Mouse (Mus musculus): ENCODE results near the gene Pign. TPM values are rescaled to one million over a fixed set of nuclear protein-coding genes. Genes with fewer than 3 reads are reported as not detected.
A peak's percentile ranks its signal among the peaks of the same experiment; 100 is the strongest.

The Pign gene
- total RNA-seq, 2 experiments from 2014 or later: 17.8 to 19.2 TPM

DNA sequence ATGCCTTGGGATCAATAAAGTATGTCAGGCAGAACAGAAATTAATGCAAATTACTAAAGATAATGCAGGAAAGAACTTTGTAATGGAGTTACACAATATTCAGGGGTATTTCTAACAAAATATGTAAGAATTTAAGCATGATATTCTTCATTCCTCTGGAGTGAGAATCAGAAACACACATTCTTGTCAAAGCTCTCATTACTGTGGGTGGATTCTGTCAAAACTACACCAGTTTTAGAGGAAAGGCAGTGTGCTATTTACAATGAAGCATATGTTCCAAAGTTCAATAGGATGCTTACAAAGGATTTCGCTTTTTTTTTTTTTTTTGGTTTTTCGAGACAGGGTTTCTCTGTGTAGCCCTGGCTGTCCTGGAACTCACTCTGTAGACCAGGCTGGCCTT is 82.6 kb downstream of the Pign start:
- DNase-seq (ENCODE audit: low spot score in 2 of 2): no peak
- intact Hi-C loops (cut with DNase I): no loop called here

- DNase-seq (ENCODE audit: low spot score in 2 of 2): no peak
- intact Hi-C loops (cut with DNase I): no loop called here
Observed at GRCm38 (mm10) chr1:105566051-105566450, 97.4 kb downstream of the Pign start.

DNA sequence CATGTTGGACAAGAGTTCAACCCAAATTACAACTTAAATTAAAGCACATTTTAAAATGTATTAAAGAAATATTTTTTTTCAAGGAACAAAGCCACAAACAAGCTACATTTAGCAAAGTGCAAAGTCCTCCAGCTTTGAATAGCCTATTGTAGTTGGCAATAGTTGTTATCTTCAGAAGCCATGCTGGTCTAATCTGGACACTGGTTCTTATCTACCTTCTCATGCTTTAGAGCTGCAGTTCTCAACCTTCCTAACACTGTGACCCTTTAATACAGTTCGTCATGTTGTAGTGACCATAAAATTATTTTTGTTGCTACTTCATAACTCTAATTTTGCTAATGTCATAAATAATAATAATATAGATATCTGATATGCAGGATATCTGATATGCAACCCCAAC is 99.2 kb downstream of the Pign start:
- DNase-seq (ENCODE audit: low spot score in 2 of 2): no peak
- intact Hi-C loops (cut with DNase I): no loop called here

GRCm38 (mm10) chr1:105563821-105564220 is 99.7 kb downstream of the Pign start:
- intact Hi-C loops (cut with DNase I): no loop called here

DNA sequence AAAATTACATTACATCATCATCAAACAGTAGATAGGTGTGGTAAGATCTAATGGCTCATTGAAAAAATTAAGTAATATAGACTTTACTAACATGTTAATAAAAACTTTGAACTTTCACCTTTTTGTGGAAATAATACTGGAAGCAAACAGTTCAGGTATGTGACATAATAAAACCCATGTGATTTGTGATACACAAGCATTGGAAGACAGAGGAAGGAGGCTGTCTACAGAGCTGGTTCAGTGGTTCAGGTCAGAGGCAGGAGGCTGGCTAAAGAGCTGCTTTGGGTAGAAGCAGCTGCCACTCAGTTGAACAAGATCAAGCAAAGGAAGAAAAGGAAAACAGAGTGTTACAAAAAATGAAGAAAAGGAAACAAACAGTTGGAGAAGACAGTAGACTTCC is 107.4 kb downstream of the Pign start:
- DNase-seq (ENCODE audit: low spot score in 2 of 2): no peak
- intact Hi-C loops (cut with DNase I): no loop called here

More at GRCm38 (mm10) chr1:105563821-105564220, 99.7 kb downstream of the Pign start:
- no peak for DNase-seq (ENCODE audit: low spot score in 2 of 2)

- DNase-seq (ENCODE audit: low spot score in 2 of 2): no peak
- intact Hi-C loops (cut with DNase I): no loop called here
Observed at GRCm38 (mm10) chr1:105555192-105555718, 108.2 kb downstream of the Pign start.

DNA sequence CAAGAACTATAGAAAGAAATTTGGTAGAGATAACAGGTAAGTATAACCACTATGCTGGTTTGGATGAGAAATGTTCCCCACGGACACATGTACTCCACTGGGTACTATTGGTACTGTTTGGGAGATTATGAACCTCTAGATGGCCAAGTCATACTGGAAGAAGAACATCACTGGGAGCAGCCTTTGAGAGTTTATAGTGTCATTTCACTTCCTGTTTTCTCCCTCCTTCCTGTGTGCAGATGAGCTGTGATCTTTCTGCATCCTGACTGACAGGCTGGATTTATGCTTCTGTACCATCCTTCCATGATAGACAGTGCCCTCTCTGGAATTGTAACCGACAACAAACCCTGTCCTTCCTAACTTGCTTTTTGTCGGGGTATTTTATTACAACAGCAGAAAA is 110.3 kb downstream of the Pign start:
- DNase-seq (ENCODE audit: low spot score in 2 of 2): no peak
- intact Hi-C loops (cut with DNase I): no loop called here

GRCm38 (mm10) chr1:105550163-105550562 is 113.3 kb downstream of the Pign start:
- intact Hi-C loops (cut with DNase I): no loop called here
- DNase-seq (ENCODE audit: low spot score in 2 of 2): no peak

GRCm38 (mm10) chr1:105549648-105550047 is 113.8 kb downstream of the Pign start:
- intact Hi-C loops (cut with DNase I): no loop called here
- no peak for DNase-seq (ENCODE audit: low spot score in 2 of 2)

DNA sequence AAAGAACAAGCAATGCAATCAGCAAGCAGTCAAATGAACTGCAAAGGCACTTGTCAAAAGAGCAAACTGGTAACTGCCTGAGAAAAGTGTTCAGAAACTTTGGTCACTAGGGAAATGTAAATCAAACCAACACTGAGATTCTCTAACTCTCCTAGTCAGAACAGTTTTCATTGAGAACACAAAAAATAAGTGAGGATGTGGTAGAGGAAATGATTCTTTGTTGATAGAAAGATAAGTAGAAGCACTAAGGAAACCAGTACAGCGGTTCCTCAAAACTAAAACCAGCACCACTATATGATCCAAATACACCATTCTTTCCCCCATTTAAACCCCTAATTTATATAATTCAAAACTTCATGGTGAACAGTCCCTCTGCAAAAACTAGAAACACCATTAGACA is 120.4 kb downstream of the Pign start:
- no peak for DNase-seq (ENCODE audit: low spot score in 2 of 2)
- intact Hi-C loops (cut with DNase I): no loop called here

- intact Hi-C loops (cut with DNase I): no loop called here
- no peak for DNase-seq (ENCODE audit: low spot score in 2 of 2)
Observed at GRCm38 (mm10) chr1:105523768-105524167, 139.7 kb downstream of the Pign start.

DNA sequence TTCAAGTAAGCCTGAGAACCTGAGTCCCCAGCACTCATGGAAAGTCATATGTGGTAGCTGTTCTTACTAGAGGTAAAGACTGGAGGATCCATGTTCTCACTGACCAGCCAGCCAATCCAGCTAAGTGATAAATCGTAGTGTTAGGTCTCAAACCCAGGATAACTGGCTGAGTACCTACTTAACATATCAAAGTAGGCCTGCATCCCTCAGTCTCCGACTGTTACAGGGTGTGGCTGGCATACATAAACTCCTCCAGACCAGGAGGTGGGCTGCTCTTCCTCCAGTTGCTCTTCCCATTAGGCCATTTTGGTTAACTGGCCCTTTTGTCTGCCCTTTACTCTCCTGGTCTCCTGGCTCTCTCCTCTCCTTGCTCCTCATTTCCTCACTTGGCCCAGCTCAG is 141.2 kb downstream of the Pign start:
- intact Hi-C loops (cut with DNase I): no loop called here
- no peak for DNase-seq (ENCODE audit: low spot score in 2 of 2)

DNA sequence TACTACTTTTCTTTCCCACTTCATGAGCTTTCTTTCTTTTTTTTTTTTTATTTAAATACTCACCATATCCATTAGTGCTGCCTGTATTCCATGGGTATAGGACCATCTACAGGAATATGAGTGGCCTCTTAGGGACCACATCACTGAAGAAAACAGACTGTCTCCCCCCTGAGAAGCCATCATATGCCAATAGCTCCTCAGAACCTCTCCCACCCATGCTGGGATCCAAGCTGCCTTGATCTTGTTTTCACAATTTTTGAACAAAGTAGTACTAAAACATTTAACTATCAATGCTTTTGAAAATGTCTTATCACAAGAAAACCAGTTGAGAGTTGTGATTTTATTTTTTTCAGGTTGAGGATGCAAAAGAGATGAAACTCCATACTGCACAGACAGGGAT is 145.4 kb downstream of the Pign start:
- intact Hi-C loops (cut with DNase I): no loop called here
- DNase-seq (ENCODE audit: low spot score in 2 of 2): no peak

GRCm38 (mm10) chr1:105507116-105507515 is 156.4 kb downstream of the Pign start:
- DNase-seq (ENCODE audit: low spot score in 2 of 2): no peak
- intact Hi-C loops (cut with DNase I): no loop called here

DNA sequence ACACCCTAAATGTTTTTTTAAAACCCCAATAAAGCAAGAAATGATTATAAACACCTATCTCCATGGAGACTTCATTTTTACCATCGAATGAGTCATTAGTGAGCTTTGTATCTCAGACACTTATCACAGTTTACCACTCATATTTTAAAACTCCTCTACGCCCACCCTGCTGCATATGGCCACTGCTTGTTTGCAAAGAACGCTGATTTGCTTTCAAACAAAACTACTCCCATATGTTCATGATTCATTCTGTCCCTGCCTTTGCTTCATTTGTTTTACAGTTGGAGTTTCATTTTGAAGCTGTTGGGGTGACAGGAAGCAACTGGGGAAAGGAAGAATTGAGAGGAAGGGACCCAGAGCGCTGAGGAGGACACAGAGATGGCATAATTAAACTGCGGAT is 170.9 kb downstream of the Pign start:
- intact Hi-C loops (cut with DNase I): no loop called here
- peak; percentile 14 to 16 for DNase-seq (ENCODE audit: low spot score in 2 of 2)

- no peak for DNase-seq (ENCODE audit: low spot score in 2 of 2)
Observed at GRCm38 (mm10) chr1:105489456-105489855, 174.0 kb downstream of the Pign start.

DNA sequence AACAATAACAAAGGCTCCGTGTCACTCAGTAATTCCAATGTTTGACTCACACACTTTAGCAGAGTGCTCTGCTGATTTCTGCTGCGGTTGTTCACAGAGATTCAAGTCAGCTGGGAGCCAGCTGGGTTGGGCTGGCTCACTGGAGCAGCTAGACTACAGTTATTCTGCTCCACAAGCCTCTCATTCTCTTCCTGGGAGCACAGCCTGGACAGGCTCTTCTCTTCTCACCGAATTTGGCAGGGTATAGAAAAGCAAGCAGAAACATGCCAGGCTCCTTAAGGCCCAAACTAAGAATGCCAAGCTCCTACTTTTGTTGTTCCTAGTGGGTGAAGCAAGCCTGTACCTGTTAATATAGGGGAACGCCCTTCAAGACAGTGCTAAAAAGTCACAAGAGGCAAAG is 176.4 kb downstream of the Pign start:
- intact Hi-C loops (cut with DNase I): no loop called here
- no peak for DNase-seq (ENCODE audit: low spot score in 2 of 2)

More at GRCm38 (mm10) chr1:105489456-105489855, 174.0 kb downstream of the Pign start:
- intact Hi-C loops (cut with DNase I): no loop called here

Small RNA genes within 50 kb of the gene (microRNA-seq; reads per million reads assigned to microRNA genes)
- not detected for gene Gm22426

Other genes starting within 250 kb of the Pign start
- 100 to 1,000 TPM in 1 of 2 experiments, 10 to 100 TPM in 1; 88.2 to 109 TPM for gene Relch, start 184 bp upstream of the Pign start, total RNA-seq (2021)
- gene Tnfrsf11a, start 117.0 kb upstream of the Pign start, total RNA-seq (2021): 1 to 10 TPM; 7.9 to 8.7 TPM

Data from left cerebral cortex, postnatal 36 days (tissue).